In the genomic region with DNA sequence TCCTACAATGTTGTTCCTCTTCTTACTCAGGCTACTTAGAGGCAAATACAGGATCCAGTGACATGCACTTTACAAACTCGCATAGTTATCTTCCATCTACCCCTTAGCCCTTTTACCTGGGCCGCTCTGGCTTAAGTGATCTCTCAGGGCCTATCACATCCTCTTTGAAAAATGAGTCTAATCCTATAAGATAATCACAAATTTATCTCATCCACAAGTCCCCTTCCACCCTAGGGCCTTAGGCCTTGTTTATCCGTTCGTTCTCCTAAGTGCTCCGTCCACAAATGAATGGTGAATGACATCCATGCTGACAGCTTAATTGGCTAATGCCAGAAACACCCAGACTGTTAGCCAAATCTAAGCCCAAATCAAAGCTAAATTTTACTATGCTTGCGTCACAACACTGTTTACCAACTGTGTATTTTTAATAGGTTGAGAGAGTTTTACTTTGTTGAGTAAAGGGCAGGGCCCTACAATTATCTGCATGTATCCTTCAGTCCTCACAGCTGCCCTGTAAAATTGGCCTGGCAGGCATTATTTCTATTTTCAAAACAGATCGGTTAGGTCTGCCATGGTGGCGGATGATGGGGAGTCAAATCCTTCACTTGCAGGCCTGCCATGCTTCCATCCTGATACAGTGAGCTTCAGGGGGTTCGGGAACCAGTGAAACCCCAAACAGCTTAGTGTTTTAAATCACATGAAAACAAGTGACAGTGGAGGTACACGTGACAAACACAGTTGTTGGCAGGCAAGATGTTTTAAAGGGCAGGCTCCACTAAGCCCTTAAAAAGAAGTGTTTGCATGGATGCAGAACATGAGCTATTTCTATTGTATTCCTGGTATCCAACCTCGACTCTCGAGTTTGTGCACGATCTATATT, we compare ENCODE assay signal across 10 mouse cellular contexts. TPM values are rescaled to one million over a fixed set of nuclear protein-coding genes. Genes with fewer than 3 reads are reported as not detected.
DNase-seq lines count a peak whose midpoint lies in the region; ATAC-seq lines count a peak whose summit lies in the region.
"Had no signal": no experiment of that assay in that cellular context is flagged by ENCODE, and none has a peak within 500 bp of the region (broad histone marks: within the 10 kb centered on the region; RNA-seq: fewer than 3 reads in every experiment).

No protein-coding gene starts in this region.

- no peaks in the 10 kb centered on the region for H3K27me3 ChIP-seq in neural tube, embryonic 12.5 days (replicated peaks)
- H3K27me3 ChIP-seq in kidney, embryonic 14.5 days (ENCODE audit: control insufficient read depth, insufficient read depth, low read length) = no peaks in the 10 kb centered on the region
- H3K27me3 ChIP-seq in stomach, embryonic 15.5 days (replicated peaks) = no peaks in the 10 kb centered on the region

- no peaks in the 10 kb centered on the region for H3K36me3 ChIP-seq in neural tube, embryonic 12.5 days
- H3K36me3 ChIP-seq in kidney, embryonic 14.5 days (ENCODE audit: control insufficient read depth, insufficient read depth, low read length) = no peaks in the 10 kb centered on the region
- H3K36me3 ChIP-seq in stomach, embryonic 15.5 days = no peaks in the 10 kb centered on the region

- WGBS in neural tube, embryonic 12.5 days = 83% methylated on average over 13 of the region's 13 CpGs
- 59% methylated on average over 13 of the region's 13 CpGs for WGBS in kidney, embryonic 14.5 days
- WGBS in stomach, embryonic 15.5 days = 77% methylated on average over 13 of the region's 13 CpGs

- no peak overlapping the region for H3K9ac ChIP-seq in neural tube, embryonic 12.5 days
- H3K9ac ChIP-seq in kidney, embryonic 14.5 days (ENCODE audit: low read depth, low read length) = no peak overlapping the region
- H3K9ac ChIP-seq in stomach, embryonic 15.5 days = no peak overlapping the region

- peak; percentile 28 for DNase-seq in cerebellum, adult 9-11 months
- DNase-seq in neural tube, embryonic 10.5 days (ENCODE audit: extremely low spot score, low spot score) = no peak
- no peak for DNase-seq in urinary bladder, adult 18-20 months (ENCODE audit: low spot score in 2 of 2)
- DNase-seq in left cerebral cortex, adult 9 months (ENCODE audit: low spot score in 2 of 2) = no peak
- DNase-seq: gastrocnemius, postnatal 14 days had no signal

- H3K9me3 ChIP-seq in neural tube, embryonic 12.5 days = no peaks in the 10 kb centered on the region
- H3K9me3 ChIP-seq in kidney, embryonic 14.5 days (ENCODE audit: control insufficient read depth, low read length) = no peaks in the 10 kb centered on the region
- no peaks in the 10 kb centered on the region for H3K9me3 ChIP-seq in stomach, embryonic 15.5 days

- peaks cover 4% of the 10 kb centered on the region; the same call in 1 of the 2 replicates for H3K4me1 ChIP-seq in neural tube, embryonic 12.5 days
- H3K4me1 ChIP-seq in kidney, embryonic 14.5 days (ENCODE audit: control insufficient read depth, insufficient read depth, low read length) = peaks cover 19% of the 10 kb centered on the region
- H3K4me1 ChIP-seq in stomach, embryonic 15.5 days = peaks cover 5% of the 10 kb centered on the region; the same call in 1 of the 2 replicates

- H3K4me2 ChIP-seq in neural tube, embryonic 12.5 days (replicated peaks) = peak overlapping the region; percentile 81; the same call in 1 of the 2 replicates
- peak overlapping the region; percentile 81 for H3K4me2 ChIP-seq in kidney, embryonic 14.5 days (replicated peaks; ENCODE audit: low read depth, low read length)
- 0 out of 2 replicates have a peak overlapping the region, but pooled peaks have one; percentile 4 for H3K4me2 ChIP-seq in stomach, embryonic 15.5 days

- no peak overlapping the region for H3K27ac ChIP-seq in neural tube, embryonic 12.5 days
- H3K27ac ChIP-seq in kidney, embryonic 14.5 days (ENCODE audit: low read depth, low read length) = no peak overlapping the region
- no peak overlapping the region for H3K27ac ChIP-seq in stomach, embryonic 15.5 days
- H3K27ac ChIP-seq: macrophage had no signal

- H3K4me3 ChIP-seq in neural tube, embryonic 12.5 days = no peak overlapping the region
- peak overlapping the region; percentile 75; the same call in 1 of the 2 replicates for H3K4me3 ChIP-seq in kidney, embryonic 14.5 days (ENCODE audit: low read length)
- H3K4me3 ChIP-seq in stomach, embryonic 15.5 days (replicated peaks) = no peak overlapping the region; the same call in 1 of the 2 replicates

- no peak for ATAC-seq in cerebellum, adult (ENCODE audit: insufficient number of reproducible peaks, low FRiP score, low TSS enrichment)
- ATAC-seq in neural tube, embryonic 12.5 days (ENCODE audit: low FRiP score, low read depth) = no peak
- no peak for ATAC-seq in kidney, embryonic 14.5 days (ENCODE audit: low FRiP score, low TSS enrichment)
- ATAC-seq in stomach, embryonic 15.5 days (ENCODE audit: insufficient read depth, low FRiP score, low read depth) = no peak

RNA-seq across cellular contexts. Expression of a gene that starts 1.7 kb away (rescaled TPM):
- polyA plus RNA-seq in neural tube, embryonic 12.5 days (2016; fragmentation: Nextera tagmentation; extraction: Ambion mirVana) = 19.5 and 21.2 TPM in 2 replicates
- 27.8 and 35.8 TPM in 2 replicates for polyA plus RNA-seq in kidney, embryonic 14.5 days (2014; fragmentation: Nextera tagmentation; extraction: Ambion mirVana)
- polyA plus RNA-seq in stomach, embryonic 15.5 days (2015; fragmentation: Nextera tagmentation; extraction: Ambion mirVana) = 64.8 and 74.3 TPM in 2 replicates

RNA-seq across cellular contexts. Expression of a gene that starts 42.8 kb away (rescaled TPM):
- polyA plus RNA-seq in neural tube, embryonic 12.5 days (2016; fragmentation: Nextera tagmentation; extraction: Ambion mirVana) = 0.34 TPM in 1 of 2 replicates, not detected in the other
- polyA plus RNA-seq in kidney, embryonic 14.5 days (2014; fragmentation: Nextera tagmentation; extraction: Ambion mirVana) = not detected in 2 replicates
- 0.26 and 0.28 TPM in 2 replicates for polyA plus RNA-seq in stomach, embryonic 15.5 days (2015; fragmentation: Nextera tagmentation; extraction: Ambion mirVana)
- polyA plus RNA-seq: macrophage had no signal

Comparison
In these comparisons a context has a peak if more than half of its experiments do, and no peak if none do; other contexts are left out.
1. H3K4me2 ChIP-seq: peak in every context shown above with its lines; median percentile 81 in neural tube, embryonic 12.5 days; 81 in kidney, embryonic 14.5 days; 4 in stomach, embryonic 15.5 days.